Mouse (Mus musculus): Measurements from ENCODE around the gene Rbp2.

Rbp2 gene

GRCm38 (mm10) chr9:98485815-98486214, at the start of gene Rbp2:
TSS of gene Rbp2 (plus strand) at chr9:98486115.
- DNase-seq, result no peak

GRCm38 (mm10) chr9:98437819-98438218, 48.1 kb upstream of the Rbp2 start:
- no peak for DNase-seq

GRCm38 (mm10) chr9:98439091-98439490, 46.8 kb upstream of the Rbp2 start:
- DNase-seq, result no peak

DNA sequence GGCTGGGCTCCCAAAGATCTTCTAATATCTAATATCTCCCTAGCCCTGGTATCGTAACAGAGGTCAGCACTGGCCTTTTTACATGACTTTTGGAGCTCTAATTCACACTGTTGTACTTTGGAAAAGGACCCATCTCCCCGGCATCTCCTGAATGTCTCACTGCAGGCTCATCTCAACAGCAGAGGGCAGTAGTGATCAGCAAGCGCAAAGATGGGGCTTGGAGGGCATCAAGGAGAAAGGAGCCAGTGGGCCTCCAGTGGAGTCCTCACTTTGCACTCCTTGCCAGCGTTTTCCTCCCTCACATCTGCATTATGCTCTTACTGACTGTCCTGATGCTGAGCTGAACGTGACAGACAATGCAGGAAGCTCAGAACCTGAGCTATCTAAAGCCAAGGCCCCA, 43.3 kb upstream of the Rbp2 start:
- DNase-seq, result peak in 1 of 2 experiments; percentile 21

GRCm38 (mm10) chr9:98445359-98446149, 40.4 kb upstream of the Rbp2 start:
- no peak for DNase-seq

- DNase-seq, result no peak
Measured at GRCm38 (mm10) chr9:98450976-98451375, 34.9 kb upstream of the Rbp2 start.

DNA sequence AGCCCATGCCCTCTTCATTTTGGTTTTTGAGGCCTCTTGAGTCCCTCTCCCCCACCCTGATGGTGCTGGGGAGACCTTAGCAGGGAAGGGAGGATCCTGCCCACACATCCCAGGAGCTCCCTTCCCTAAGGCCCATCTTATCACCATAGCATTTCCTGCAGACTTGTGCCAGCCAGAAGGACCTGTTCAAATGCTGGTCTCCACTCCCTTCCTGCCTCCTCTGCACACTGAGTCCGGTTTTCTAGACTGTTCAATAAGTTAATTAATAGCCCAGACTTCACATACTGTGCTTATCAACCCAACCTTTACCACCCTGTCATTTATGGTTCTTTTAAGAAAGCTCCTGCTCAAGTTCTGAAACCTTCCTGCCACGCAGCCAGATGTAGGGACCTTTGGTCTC, 19.2 kb upstream of the Rbp2 start:
- no peak for DNase-seq

DNA sequence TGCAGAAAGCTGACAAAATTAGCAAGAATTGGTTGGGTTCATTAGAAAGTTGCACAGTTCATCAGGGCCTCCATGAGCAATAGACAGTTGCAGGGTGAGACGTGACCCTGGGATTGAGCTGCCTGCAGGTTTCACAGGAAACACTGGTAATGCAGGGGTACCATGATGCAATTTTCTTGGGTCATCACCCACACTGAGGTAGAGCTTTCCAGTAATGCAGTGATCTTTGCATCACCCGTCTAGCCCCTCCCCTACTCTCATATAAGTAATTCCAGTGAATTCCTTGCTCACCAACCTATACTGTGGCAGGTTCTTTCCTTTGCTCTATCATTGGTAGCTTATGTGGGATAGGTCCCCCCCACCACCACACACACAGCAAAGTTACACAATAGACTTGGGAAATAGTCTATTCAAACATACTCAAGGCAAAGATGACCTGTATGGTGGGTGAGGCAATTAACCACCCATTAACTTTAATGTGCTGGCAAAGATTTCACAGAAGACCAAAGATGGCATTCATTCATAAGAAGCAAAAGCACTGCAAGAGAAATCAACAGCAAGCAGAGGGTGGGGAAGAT, 5.7 kb upstream of the Rbp2 start:
- no peak for DNase-seq

DNA sequence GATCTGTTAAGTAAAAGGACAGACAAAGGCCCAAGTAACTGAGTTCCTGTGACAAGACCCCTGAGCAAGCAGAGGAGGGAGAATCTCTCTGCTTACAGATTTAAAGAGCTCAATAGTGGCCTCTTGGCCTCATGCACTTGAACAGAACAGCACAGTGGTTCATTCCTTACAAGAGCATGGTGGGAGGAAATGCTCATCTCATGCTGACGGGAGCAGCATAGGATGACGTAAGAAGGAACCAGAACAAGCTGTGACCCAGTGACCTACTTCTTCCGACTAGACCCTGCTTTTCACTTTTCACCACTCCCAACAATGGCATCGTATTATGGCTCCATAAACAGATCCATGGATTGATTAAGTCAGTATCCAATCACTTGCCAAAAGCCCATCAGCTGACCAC, 3.7 kb upstream of the Rbp2 start:
- DNase-seq, result no peak

GRCm38 (mm10) chr9:98485020-98485419, 895 bp upstream of the Rbp2 start:
- DNase-seq, result no peak

DNA sequence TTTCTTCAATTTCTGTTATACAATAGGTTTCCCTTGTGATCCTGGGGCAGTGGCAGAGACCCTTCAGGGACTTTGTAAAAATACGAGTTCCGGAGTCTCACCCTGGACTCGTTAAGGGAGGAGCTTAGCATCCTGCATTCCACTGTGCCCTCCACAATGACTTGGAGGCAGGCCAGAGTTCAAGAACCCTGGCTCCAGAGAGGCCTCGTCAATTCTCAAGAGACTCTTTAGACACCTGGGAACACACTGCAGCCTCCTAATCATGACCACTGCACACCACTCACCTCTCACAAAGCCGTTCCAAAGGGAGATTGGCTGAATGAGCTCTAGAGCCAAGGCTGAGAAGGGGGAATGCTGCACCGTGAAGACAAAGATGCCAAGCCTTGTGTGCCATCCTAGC, 1.4 kb downstream of the Rbp2 start:
- DNase-seq, result peak; percentile 60 to 72

GRCm38 (mm10) chr9:98489532-98489931, 3.6 kb downstream of the Rbp2 start:
- DNase-seq, result no peak

DNA sequence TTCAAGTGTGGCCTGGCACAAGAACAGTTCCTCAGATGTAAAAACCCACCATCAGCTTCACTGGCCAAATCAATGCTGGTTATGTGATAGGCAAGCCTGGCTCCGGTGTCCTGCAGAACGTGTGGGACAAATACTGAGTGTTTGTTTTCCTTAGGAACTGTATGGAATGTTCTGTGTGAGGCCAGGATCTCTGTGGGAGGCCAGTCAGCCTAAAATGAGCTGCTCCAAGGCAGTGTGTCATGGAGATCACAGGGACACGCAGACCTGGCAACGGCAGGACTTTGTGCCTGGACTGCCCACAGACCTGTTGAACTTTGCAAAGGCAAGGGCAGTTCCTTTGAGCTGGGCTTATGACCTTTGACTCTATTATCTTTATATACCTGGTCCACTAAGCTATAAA, 4.2 kb downstream of the Rbp2 start:
- peak; percentile 9 to 34 for DNase-seq

- DNase-seq, result no peak
Measured at GRCm38 (mm10) chr9:98491071-98491470, 5.2 kb downstream of the Rbp2 start.

- no peak for DNase-seq
Measured at GRCm38 (mm10) chr9:98492212-98492611, 6.3 kb downstream of the Rbp2 start.

DNA sequence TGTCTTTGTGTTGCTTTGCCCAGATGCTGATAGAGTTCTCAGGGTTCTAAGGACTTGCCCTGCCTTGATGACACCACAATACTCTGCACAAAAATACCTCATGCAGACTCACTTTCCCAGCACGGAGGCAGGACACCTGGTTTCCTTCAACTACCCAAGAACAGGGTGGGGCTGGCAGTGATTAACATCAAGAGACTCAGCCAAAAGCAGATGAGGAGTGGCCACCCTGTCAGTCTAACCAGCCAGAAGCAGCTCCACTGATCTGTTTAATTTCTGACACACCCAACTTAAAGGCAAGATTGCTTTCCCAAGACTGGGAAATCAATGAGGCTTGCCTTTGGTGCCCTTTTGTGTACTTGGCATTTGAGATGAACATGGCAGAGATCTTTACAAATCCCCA, 6.9 kb downstream of the Rbp2 start:
- DNase-seq, result no peak

DNA sequence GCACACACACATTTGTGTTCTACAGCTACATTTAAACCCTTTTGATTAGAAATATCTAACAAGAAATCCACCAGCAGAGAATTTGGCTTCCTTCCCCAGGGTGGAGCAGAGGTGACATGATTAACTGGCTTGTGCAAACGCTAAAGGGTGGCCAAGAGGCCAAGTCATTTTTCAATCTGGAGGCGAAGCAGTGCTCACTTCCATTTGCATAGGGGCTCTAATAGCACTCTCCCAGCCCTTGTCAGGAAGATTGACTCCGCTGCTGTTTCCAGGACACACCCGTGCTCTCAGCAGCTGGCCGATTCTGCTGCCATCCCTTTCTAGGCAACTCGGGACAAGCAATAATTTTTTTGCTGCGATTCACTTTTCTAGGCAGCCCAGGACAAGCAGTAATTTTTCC, 11.2 kb downstream of the Rbp2 start:
- DNase-seq, result peak; percentile 5 to 18

- no peak for DNase-seq
Measured at GRCm38 (mm10) chr9:98497990-98498389, 12.1 kb downstream of the Rbp2 start.

GRCm38 (mm10) chr9:98498717-98499268, 12.9 kb downstream of the Rbp2 start:
- DNase-seq, result no peak

- DNase-seq, result no peak
Measured at GRCm38 (mm10) chr9:98499601-98500000, 13.7 kb downstream of the Rbp2 start.

GRCm38 (mm10) chr9:98507480-98507879, 21.6 kb downstream of the Rbp2 start:
- no peak for DNase-seq

DNA sequence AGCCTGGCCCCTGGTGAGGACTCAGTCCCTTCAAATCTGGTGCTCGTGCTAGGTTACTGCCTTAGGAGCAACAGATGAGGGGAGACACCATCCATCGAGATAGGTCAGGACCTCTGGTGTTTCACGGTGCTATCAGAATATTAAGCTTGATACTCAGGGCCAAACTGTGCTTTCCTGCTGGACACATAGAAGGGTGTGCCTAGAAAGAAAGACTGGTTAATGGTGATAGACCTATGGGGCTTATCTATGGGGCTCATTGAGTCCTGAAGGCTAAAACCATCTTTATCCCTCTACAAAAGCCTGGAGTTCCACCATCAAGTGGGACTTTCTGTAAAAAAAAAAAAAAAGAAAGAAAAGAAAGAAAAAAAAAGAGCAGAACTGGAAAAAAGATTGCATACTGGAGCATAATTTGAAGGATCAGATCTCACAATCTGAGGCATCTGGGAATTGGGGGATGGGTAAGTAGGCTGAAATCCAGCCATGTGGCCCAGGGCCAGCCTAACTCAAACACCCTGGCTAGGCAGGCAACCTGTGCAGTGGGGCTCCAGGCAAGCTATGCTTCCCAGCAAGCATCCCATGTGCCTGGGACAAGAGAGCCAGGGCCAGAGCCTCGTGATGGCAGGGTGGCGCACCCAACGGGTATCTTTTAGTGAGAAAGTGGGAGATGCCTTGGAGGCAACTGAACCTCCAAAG, 24.6 kb downstream of the Rbp2 start:
- DNase-seq, result no peak

GRCm38 (mm10) chr9:98523872-98524271, 38.0 kb downstream of the Rbp2 start:
- DNase-seq, result no peak
